Mouse (Mus musculus) heart, embryonic 14.5 days (tissue): Measurements from ENCODE around the gene Micall2. TPM values are rescaled to one million over a fixed set of nuclear protein-coding genes. Genes with fewer than 3 reads are reported as not detected.

Experiments
- ATAC-seq: fragments of 200-750 bp; cut with Nextera tagmentation; 2 replicates; pipeline ENCODE4 v1.8.0; 2017; ENCODE audit warnings: low read depth, moderate TSS enrichment; ENCODE audit not compliant: insufficient number of reproducible peaks, insufficient read depth, low FRiP score
- H3K27ac ChIP-seq, 2 experiments: fragments of 200-500 bp in 1 of 2; fragments of 300-500 bp in 1 of 2; sonication (generic) in 1 of 2; replicated peaks in 1 of 2; 2 replicates each; pipeline ENCODE4 v1.5.1; 2012 to 2014; ENCODE audit warnings: low read depth in 2 of 2, low read length in 2 of 2, control low read depth in 1 of 2, mild to moderate bottlenecking in 1 of 2, mixed read lengths in 1 of 2; ENCODE audit not compliant: control insufficient read depth in 1 of 2, insufficient read depth in 1 of 2
- H3K27me3 ChIP-seq: fragments of 300-500 bp; sonication (generic); 2 replicates; pipeline ENCODE4 v1.6.1; 2014; ENCODE audit warnings: mild to moderate bottlenecking, low read length, control low read depth; ENCODE audit not compliant: control insufficient read depth, insufficient read depth
- H3K36me3 ChIP-seq: fragments of 300-500 bp; sonication (generic); 2 replicates; pipeline ENCODE4 v1.6.1; 2014; ENCODE audit warnings: mild to moderate bottlenecking, control low read depth, low read length, mixed read lengths; ENCODE audit not compliant: control insufficient read depth, insufficient read depth
- H3K4me1 ChIP-seq, 2 experiments: fragments of 200-500 bp in 1 of 2; fragments of 300-500 bp in 1 of 2; sonication (generic) in 1 of 2; 2 replicates each; pipeline ENCODE4 v1.6.1; 2012 to 2014; ENCODE audit warnings: low read length in 2 of 2, control low read depth in 1 of 2, mixed read lengths in 1 of 2; ENCODE audit not compliant: control insufficient read depth in 2 of 2, insufficient read depth in 2 of 2
- H3K4me2 ChIP-seq: fragments of 300-500 bp; sonication (generic); 2 replicates; pipeline ENCODE4 v1.6.1; 2014; ENCODE audit warnings: mild to moderate bottlenecking, low read length
- H3K4me3 ChIP-seq, 2 experiments: fragments of 200-500 bp in 1 of 2; fragments of 300-500 bp in 1 of 2; sonication (generic) in 1 of 2; 2 replicates each; pipeline ENCODE4 v1.5.1; 2012 to 2014; ENCODE audit warnings: low read length in 2 of 2, mild to moderate bottlenecking in 2 of 2, control low read depth in 1 of 2, low read depth in 1 of 2, moderate library complexity in 1 of 2; ENCODE audit not compliant: control insufficient read depth in 1 of 2, insufficient read depth in 1 of 2
- H3K9ac ChIP-seq: fragments of 300-500 bp; sonication (generic); 2 replicates; pipeline ENCODE4 v1.6.1; 2014; ENCODE audit warnings: mild to moderate bottlenecking, low read length
- H3K9me3 ChIP-seq: fragments of 300-500 bp; sonication (generic); 2 replicates; pipeline ENCODE4 v1.6.1; 2016; ENCODE audit warnings: low read length, control low read depth; ENCODE audit not compliant: control insufficient read depth
- WGBS: fragments of 180-500 bp; shearing (Covaris S2); extraction: QIAGEN DNeasy Blood & Tissue Kit; methylation state at CpG from one replicate; pipeline ENCODE4 v1.1.7; 2014; 5-methylcytosine and 5-hydroxymethylcytosine counted together
- microRNA-seq: library from miRNA; unstranded; fragments of <30 nt; microRNA quantifications from one replicate; pipeline ENCODE4, GENCODE M21; 2016
- polyA plus RNA-seq: library from polyadenylated mRNA; unstranded; fragments of >200 nt; fragmentation: Nextera tagmentation; extraction: Ambion mirVana; gene quantifications from 2 replicates; pipeline ENCODE4 v1.2.1, GENCODE M21; 2014

Micall2 gene
- polyA plus RNA-seq, 1 experiment from 2014 or later = 1.3 TPM

DNA sequence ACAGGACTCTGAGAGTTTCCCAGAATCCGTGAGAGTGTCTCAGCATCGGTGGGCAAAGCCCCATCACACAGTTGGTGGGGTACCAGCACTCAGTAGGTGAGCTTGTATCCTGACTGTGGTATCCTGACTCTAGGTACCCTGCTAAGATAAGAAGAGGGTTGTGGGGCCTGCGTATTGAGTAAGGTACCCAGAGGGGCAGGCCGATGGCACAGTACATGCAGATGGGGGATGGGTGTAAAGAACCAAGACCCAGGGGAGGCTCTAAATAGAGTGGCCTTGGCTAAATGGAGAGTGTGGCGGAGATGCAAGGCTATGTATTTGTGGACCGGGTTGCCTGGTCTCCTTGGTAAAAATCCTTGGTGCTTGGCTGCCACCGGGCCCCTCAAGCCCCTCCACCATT is 77.3 kb downstream of the Micall2 start:
- H3K36me3 ChIP-seq = no peaks in the 10 kb centered on the region
- no peaks in the 10 kb centered on the region for H3K4me1 ChIP-seq
- ATAC-seq = no peak
- no peak overlapping the region for H3K9ac ChIP-seq
- WGBS = 33% methylated on average over 7 of the region's 7 CpGs
- H3K27ac ChIP-seq = no peak overlapping the region
- H3K4me2 ChIP-seq = no peak overlapping the region
- H3K4me3 ChIP-seq = no peak overlapping the region
- peaks cover 52% of the 10 kb centered on the region for H3K27me3 ChIP-seq
- no peaks in the 10 kb centered on the region for H3K9me3 ChIP-seq

DNA sequence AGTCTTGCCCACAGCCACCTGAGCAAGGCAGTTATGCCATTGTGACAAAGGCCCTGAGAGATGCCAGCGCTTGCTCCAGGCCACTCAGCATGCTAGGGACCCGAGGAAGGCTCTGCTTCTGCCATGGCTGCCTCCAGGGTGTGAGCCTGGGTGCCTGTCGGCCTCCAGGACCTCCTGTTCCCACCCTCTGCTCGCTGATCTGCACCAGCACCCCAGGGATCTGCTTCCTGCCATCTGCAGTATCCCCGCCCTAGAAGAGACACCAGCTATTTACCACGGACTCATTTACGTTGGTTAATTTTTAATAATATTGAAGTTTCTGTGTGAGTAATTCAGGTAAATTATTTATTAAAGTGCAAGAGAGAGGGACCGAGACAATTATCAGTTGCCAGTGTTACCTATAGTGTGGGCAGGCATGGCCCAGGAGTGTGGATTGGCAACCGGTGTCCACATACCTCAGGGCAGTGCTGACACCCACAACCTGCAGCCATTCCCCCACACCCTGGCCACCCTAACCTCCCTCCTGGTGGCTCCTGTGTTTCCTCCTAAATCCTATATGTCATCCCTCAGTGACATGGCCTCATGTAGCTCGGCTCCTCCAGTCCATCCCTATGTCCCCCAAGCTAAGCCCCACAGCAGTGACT is 78.1 kb downstream of the Micall2 start:
- Histone ChIP-seq H3K27me3 (peaks cover 52% of the 10 kb centered on the region), H3K4me1 (no peaks in the 10 kb centered on the region), H3K4me3 (no peak overlapping the region), H3K36me3 (no peaks in the 10 kb centered on the region), H3K27ac (no peak overlapping the region), H3K4me2 (no peak overlapping the region), H3K9ac (no peak overlapping the region), H3K9me3 (no peaks in the 10 kb centered on the region)
- ATAC-seq = no peak
- 56% methylated on average over 10 of the region's 10 CpGs for WGBS

Small RNAs within 50 kb of the gene (microRNA-seq; reads per million reads assigned to microRNA genes)
- gene Mir7037 = not detected

Other genes starting within 250 kb of the Micall2 start
- not detected in 2 replicates for gene Uncx, start 192.8 kb downstream of the Micall2 start, polyA plus RNA-seq
- gene Ints1, start 39.3 kb upstream of the Micall2 start, polyA plus RNA-seq = 17.1 and 19.8 TPM in 2 replicates
- gene Mafk, start 55.2 kb upstream of the Micall2 start, polyA plus RNA-seq = 10.6 and 11.2 TPM in 2 replicates
- gene Tmem184a, start 83.6 kb upstream of the Micall2 start, polyA plus RNA-seq = 0.05 and 0.19 TPM in 2 replicates
- gene Gm26938, start 90.1 kb upstream of the Micall2 start, polyA plus RNA-seq = not detected in 2 replicates
- gene Psmg3, start 90.5 kb upstream of the Micall2 start, polyA plus RNA-seq = 41.1 and 44.5 TPM in 2 replicates
- 0.07 TPM in 1 of 2 replicates, not detected in the other for gene Elfn1, start 171.6 kb upstream of the Micall2 start, polyA plus RNA-seq